Mouse (Mus musculus): ENCODE results near the gene Fktn. TPM values are rescaled to one million over a fixed set of nuclear protein-coding genes. Genes with fewer than 3 reads are reported as not detected.

Fktn gene
- total and polyA plus RNA-seq, 2 experiments from 2014 or later = 14.5 to 19.0 TPM

GRCm38 (mm10) chr4:53818320-53818719 lies 104.5 kb downstream of the Fktn start:
- Histone ChIP-seq H3K4me1 (ENCODE audit: insufficient read depth, low read length) (no peaks in the 10 kb centered on the region), H3K36me3 (ENCODE audit: insufficient read depth, low read length) (no peaks in the 10 kb centered on the region), H3K9me3 (ENCODE audit: low read length) (no peaks in the 10 kb centered on the region), H3K27ac (ENCODE audit: low read depth, low read length) (no peak overlapping the region), H3K4me3 (ENCODE audit: low read depth, low read length) (no peak overlapping the region), H3K4me2 (ENCODE audit: low read depth, low read length, poor library complexity, severe bottlenecking) (no peak overlapping the region), H3K27me3 (ENCODE audit: insufficient read depth, low read length) (no peaks in the 10 kb centered on the region), H3K9ac (replicated peaks; ENCODE audit: low read length, poor library complexity, severe bottlenecking) (no peak overlapping the region)
- DNase-seq (ENCODE audit: low spot score) = no peak
- no peak for ATAC-seq (ENCODE audit: low FRiP score)
- WGBS = 70% methylated on average over 5 of the region's 5 CpGs
- no peak for TF ChIP-seq CTCF (IDR thresholded peaks at IDR 0.05)

GRCm38 (mm10) chr4:53823697-53824096 lies 109.9 kb downstream of the Fktn start:
- Histone ChIP-seq H3K9ac (replicated peaks; ENCODE audit: low read length, poor library complexity, severe bottlenecking) (no peak overlapping the region), H3K27me3 (ENCODE audit: insufficient read depth, low read length) (no peaks in the 10 kb centered on the region), H3K36me3 (ENCODE audit: insufficient read depth, low read length) (no peaks in the 10 kb centered on the region), H3K9me3 (ENCODE audit: low read length) (no peaks in the 10 kb centered on the region), H3K4me2 (ENCODE audit: low read depth, low read length, poor library complexity, severe bottlenecking) (no peak overlapping the region), H3K4me1 (ENCODE audit: insufficient read depth, low read length) (no peaks in the 10 kb centered on the region), H3K27ac (ENCODE audit: low read depth, low read length) (no peak overlapping the region), H3K4me3 (ENCODE audit: low read depth, low read length) (no peak overlapping the region)
- peak; percentile 59 for TF ChIP-seq CTCF (IDR thresholded peaks at IDR 0.05)
- ATAC-seq (ENCODE audit: low FRiP score) (no peak), DNase-seq (ENCODE audit: low spot score) (peak; percentile 27)
- WGBS = 37% methylated on average over 6 of the region's 6 CpGs

- H3K9ac ChIP-seq (replicated peaks; ENCODE audit: low read length, poor library complexity, severe bottlenecking) = no peak overlapping the region
- no peaks in the 10 kb centered on the region for H3K27me3 ChIP-seq (ENCODE audit: insufficient read depth, low read length)
- no peak for TF ChIP-seq CTCF (IDR thresholded peaks at IDR 0.05)
- WGBS = 74% methylated on average over 4 of the region's 4 CpGs
- no peak overlapping the region for H3K4me3 ChIP-seq (ENCODE audit: low read depth, low read length)
- no peaks in the 10 kb centered on the region for H3K9me3 ChIP-seq (ENCODE audit: low read length)
- no peak overlapping the region for H3K4me2 ChIP-seq (ENCODE audit: low read depth, low read length, poor library complexity, severe bottlenecking)
- no peak overlapping the region for H3K27ac ChIP-seq (ENCODE audit: low read depth, low read length)
- ATAC-seq (ENCODE audit: low FRiP score) (no peak), DNase-seq (ENCODE audit: low spot score) (no peak)
- H3K4me1 ChIP-seq (ENCODE audit: insufficient read depth, low read length) = no peaks in the 10 kb centered on the region
- no peaks in the 10 kb centered on the region for H3K36me3 ChIP-seq (ENCODE audit: insufficient read depth, low read length)
Observed at GRCm38 (mm10) chr4:53824831-53825230, 111.0 kb downstream of the Fktn start.

GRCm38 (mm10) chr4:53825821-53826605 lies 112.2 kb downstream of the Fktn start, which contains the start of gene Tmem38b:
Tmem38b (plus strand) TSS chr4:53826045.
- peak within 1 kb of the TSS; percentile 90 for H3K4me3 ChIP-seq (ENCODE audit: low read depth, low read length)
- H3K9ac ChIP-seq (replicated peaks; ENCODE audit: low read length, poor library complexity, severe bottlenecking) = peak within 1 kb of the TSS; percentile 77
- peak; percentile 64 for TF ChIP-seq CTCF (IDR thresholded peaks at IDR 0.05)
- H3K27me3 ChIP-seq (ENCODE audit: insufficient read depth, low read length) = no peaks in the 10 kb centered on the region
- WGBS = under 1% methylated on average over 51 of the region's 55 CpGs
- no peaks in the 10 kb centered on the region for H3K36me3 ChIP-seq (ENCODE audit: insufficient read depth, low read length)
- peak; percentile 95 for ATAC-seq (ENCODE audit: low FRiP score)
- no peaks in the 10 kb centered on the region for H3K9me3 ChIP-seq (ENCODE audit: low read length)
- H3K27ac ChIP-seq (ENCODE audit: low read depth, low read length) = peak within 1 kb of the TSS; percentile 76
- DNase-seq (ENCODE audit: low spot score) = peak; percentile 79
- peak within 1 kb of the TSS; percentile 67 for H3K4me2 ChIP-seq (ENCODE audit: low read depth, low read length, poor library complexity, severe bottlenecking)
- H3K4me1 ChIP-seq (ENCODE audit: insufficient read depth, low read length) = no peaks in the 10 kb centered on the region

GRCm38 (mm10) chr4:53826641-53827248 lies 112.9 kb downstream of the Fktn start:
- H3K4me1 ChIP-seq (ENCODE audit: insufficient read depth, low read length) = no peaks in the 10 kb centered on the region
- no peak for TF ChIP-seq CTCF (IDR thresholded peaks at IDR 0.05)
- H3K27me3 ChIP-seq (ENCODE audit: insufficient read depth, low read length) = no peaks in the 10 kb centered on the region
- H3K4me2 ChIP-seq (ENCODE audit: low read depth, low read length, poor library complexity, severe bottlenecking) = peak overlapping the region; percentile 67
- ATAC-seq (ENCODE audit: low FRiP score) (no peak), DNase-seq (ENCODE audit: low spot score) (no peak)
- peak overlapping the region; percentile 77 for H3K9ac ChIP-seq (replicated peaks; ENCODE audit: low read length, poor library complexity, severe bottlenecking)
- no peak overlapping the region for H3K27ac ChIP-seq (ENCODE audit: low read depth, low read length)
- WGBS = 5% methylated on average over 11 of the region's 11 CpGs
- H3K36me3 ChIP-seq (ENCODE audit: insufficient read depth, low read length) = no peaks in the 10 kb centered on the region
- no peaks in the 10 kb centered on the region for H3K9me3 ChIP-seq (ENCODE audit: low read length)
- peak overlapping the region; percentile 90 for H3K4me3 ChIP-seq (ENCODE audit: low read depth, low read length)

Other genes starting within 250 kb of the Fktn start
- 25.3 and 38.6 TPM in 2 replicates for gene Fsd1l, start 82.5 kb upstream of the Fktn start, total RNA-seq (2014; rRNA removed)
- 16.8 and 23.8 TPM in 2 replicates for gene Fsd1l, start 82.5 kb upstream of the Fktn start, polyA plus RNA-seq (2015; fragmentation: Nextera tagmentation; extraction: Ambion mirVana)
- gene Tal2, start 65.7 kb downstream of the Fktn start, total RNA-seq (2014; rRNA removed) = 0.94 and 1.3 TPM in 2 replicates
- 0.33 and 0.38 TPM in 2 replicates for gene Tal2, start 65.7 kb downstream of the Fktn start, polyA plus RNA-seq (2015; fragmentation: Nextera tagmentation; extraction: Ambion mirVana)
- gene Tmem38b, start 112.0 kb downstream of the Fktn start, total RNA-seq (2014; rRNA removed) = 3.2 and 7.4 TPM in 2 replicates
- 6.4 and 7.3 TPM in 2 replicates for gene Tmem38b, start 112.0 kb downstream of the Fktn start, polyA plus RNA-seq (2015; fragmentation: Nextera tagmentation; extraction: Ambion mirVana)

All from midbrain, postnatal 0 days (tissue).